Mouse (Mus musculus): ENCODE measurements around the gene Cd101.

DNA sequence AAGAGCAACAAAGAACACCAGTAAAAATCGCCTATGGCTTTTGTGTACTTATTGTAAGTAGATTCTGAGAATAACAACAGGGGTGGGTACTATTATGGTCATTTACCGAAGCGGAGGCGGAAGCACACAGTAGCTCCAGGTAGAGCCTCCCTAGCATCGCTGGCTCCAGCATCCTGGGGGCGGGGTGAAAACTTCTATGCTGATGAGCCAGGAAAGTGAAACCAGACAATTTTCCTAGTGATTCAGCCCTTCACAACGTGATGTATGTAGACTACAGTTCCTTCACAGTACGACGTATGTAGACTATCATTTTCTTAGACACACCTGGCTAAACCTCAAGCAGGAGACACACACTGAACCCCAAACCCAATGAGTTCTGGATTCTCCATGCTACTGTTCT lies 44.0 kb upstream of the Cd101 start:
- no peak for TF ChIP-seq CTCF (IDR thresholded peaks at IDR 0.05; ENCODE audit: borderline replicate concordance, extremely low read depth, insufficient read depth, insufficient read length)
- no peak for TF ChIP-seq POLR2A (IDR thresholded peaks at IDR 0.05; ENCODE audit: borderline replicate concordance, extremely low read depth, insufficient read depth, insufficient read length, poor library complexity, severe bottlenecking)
